Comparison of ENCODE assay signal across 23 mouse cellular contexts in the genomic region with DNA sequence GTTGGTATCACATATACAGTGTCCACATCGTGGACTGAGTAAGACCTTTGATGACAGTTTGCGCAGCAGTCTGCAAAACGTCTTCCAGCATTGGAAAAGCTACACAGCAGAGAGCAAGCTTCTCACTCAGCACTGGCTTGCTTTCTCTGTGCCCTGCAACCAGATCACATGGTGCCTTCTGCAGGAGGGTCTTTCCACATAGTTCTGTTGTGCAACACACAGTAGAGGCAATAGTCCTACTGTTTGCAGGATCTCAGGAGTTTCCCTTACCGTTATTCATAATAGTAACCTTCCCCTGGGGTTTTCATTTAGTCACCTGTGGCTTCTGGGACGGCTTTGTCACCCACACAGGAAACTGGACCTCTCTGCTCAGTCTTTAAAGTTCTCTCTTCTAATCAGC. TPM values are rescaled to one million over a fixed set of nuclear protein-coding genes. Genes with fewer than 3 reads are reported as not detected.
"Had no signal": no experiment of that assay in that cellular context is flagged by ENCODE, and none has a peak within 500 bp of the region (broad histone marks: within the 10 kb centered on the region; RNA-seq: fewer than 3 reads in every experiment).

No protein-coding gene starts in this region.

- H3K27me3 ChIP-seq: lung, embryonic 15.5 days; midbrain, embryonic 12.5 days; neural tube, embryonic 13.5 days had no signal

- ATAC-seq: intestine, embryonic 16.5 days; midbrain, embryonic 16.5 days had no signal

- H3K9me3 ChIP-seq: lung, embryonic 15.5 days; midbrain, embryonic 12.5 days; neural tube, embryonic 13.5 days had no signal

- H3K4me1 ChIP-seq: midbrain, embryonic 12.5 days; neural tube, embryonic 13.5 days had no signal

- H3K4me3 ChIP-seq: left cerebral cortex, adult 2 months; lung, embryonic 15.5 days; midbrain, embryonic 12.5 days; myocyte; neural tube, embryonic 13.5 days had no signal

- DNase-seq: kidney, adult 18-20 months; kidney, adult 9 months; kidney, postnatal 36 days; layer of hippocampus, postnatal 36 days; lung, adult 18-20 months; lung, postnatal 10 days; retina, postnatal 1 day; right cerebral cortex, postnatal 25 days; thymus, adult 18-20 months; thymus, postnatal 14 days had no signal

- H3K27ac ChIP-seq: kidney, postnatal 0 days; left cerebral cortex, adult 2 months; liver, embryonic 14.5 days; lung, embryonic 15.5 days; macrophage; midbrain, embryonic 12.5 days; neural tube, embryonic 13.5 days had no signal

- H3K9ac ChIP-seq: liver, embryonic 14.5 days; lung, embryonic 15.5 days; midbrain, embryonic 12.5 days; neural tube, embryonic 13.5 days had no signal

- H3K4me2 ChIP-seq: lung, embryonic 15.5 days; midbrain, embryonic 12.5 days; neural tube, embryonic 13.5 days had no signal

RNA-seq across cellular contexts. Expression of a gene that starts 36.6 kb away (rescaled TPM):
- total RNA-seq: megakaryocyte-erythroid progenitor cell, adult 5-6 weeks; monocyte, adult 5-6 weeks had no signal
- polyA plus RNA-seq: macrophage; spleen, adult 2 months had no signal
